10 mouse cellular contexts compared by ENCODE assay signal in genomic region chr3:32317165-32317900, GRCm38 (mm10). TPM values are rescaled to one million over a fixed set of nuclear protein-coding genes. Genes with fewer than 3 reads are reported as not detected.
DNase-seq lines count a peak whose midpoint lies in the region; ATAC-seq and TF ChIP-seq lines count a peak whose summit lies in the region.
"Had no signal": no experiment of that assay in that cellular context is flagged by ENCODE, and none has a peak within 500 bp of the region (broad histone marks: within the 10 kb centered on the region; RNA-seq: fewer than 3 reads in every experiment).

No protein-coding gene starts in this region.

- TF ChIP-seq EP300 in MEL (IDR thresholded peaks at IDR 0.05; ENCODE audit: low read depth in 1 of 2, low read length in 2 of 2) = no peak

- H3K9ac ChIP-seq in MEL (ENCODE audit: control insufficient read depth, low read depth, low read length, poor library complexity, severe bottlenecking) = no peak overlapping the region
- H3K9ac ChIP-seq in hindbrain, embryonic 12.5 days = no peak overlapping the region
- H3K9ac ChIP-seq: heart, embryonic 15.5 days; stomach, embryonic 15.5 days had no signal

- no peak overlapping the region for H3K27ac ChIP-seq in MEL (ENCODE audit: control insufficient read depth, low read depth, low read length)
- H3K27ac ChIP-seq in hindbrain, embryonic 12.5 days = no peak overlapping the region
- H3K27ac ChIP-seq: heart, embryonic 15.5 days; stomach, embryonic 15.5 days had no signal

- H3K36me3 ChIP-seq in MEL (ENCODE audit: control insufficient read depth in 1 of 2, insufficient read depth in 2 of 2, low read length in 2 of 2) = no peaks in the 10 kb centered on the region
- H3K36me3 ChIP-seq in hindbrain, embryonic 12.5 days = no peaks in the 10 kb centered on the region
- no peaks in the 10 kb centered on the region for H3K36me3 ChIP-seq in splenic B cell, adult 2 months (ENCODE audit: control insufficient read depth, insufficient read depth, low read length, poor library complexity, severe bottlenecking)
- H3K36me3 ChIP-seq: heart, embryonic 15.5 days; stomach, embryonic 15.5 days had no signal

- peak; percentile 64; the same call in 1 of the 2 replicates for ATAC-seq in hindbrain, embryonic 12.5 days (ENCODE audit: low FRiP score)
- ATAC-seq in megakaryocyte-erythroid progenitor cell, adult 5-6 weeks (replicated peaks; ENCODE audit: low FRiP score, low TSS enrichment, poor library complexity, severe bottlenecking) = peak; percentile 89

- no peaks in the 10 kb centered on the region for H3K4me1 ChIP-seq in MEL (ENCODE audit: control insufficient read depth in 1 of 2, insufficient read depth in 2 of 2, low read length in 2 of 2)
- no peaks in the 10 kb centered on the region for H3K4me1 ChIP-seq in hindbrain, embryonic 12.5 days
- H3K4me1 ChIP-seq: heart, embryonic 15.5 days; stomach, embryonic 15.5 days had no signal

- no peak for TF ChIP-seq POLR2A in MEL (IDR thresholded peaks at IDR 0.05; ENCODE audit: control insufficient read depth in 1 of 2, insufficient read depth in 1 of 2, low read depth in 1 of 2, low read length in 2 of 2, poor library complexity in 1 of 2)

- no peak overlapping the region for H3K4me2 ChIP-seq in hindbrain, embryonic 12.5 days (replicated peaks)
- H3K4me2 ChIP-seq: heart, embryonic 15.5 days; stomach, embryonic 15.5 days had no signal

- H3K27me3 ChIP-seq in MEL (ENCODE audit: control insufficient read depth in 1 of 2, insufficient read depth in 2 of 2, low read length in 2 of 2) = no peaks in the 10 kb centered on the region; a peak in 1 of 4 replicates
- peaks cover 4% of the 10 kb centered on the region; the same call in 1 of the 2 replicates for H3K27me3 ChIP-seq in hindbrain, embryonic 12.5 days
- H3K27me3 ChIP-seq in splenic B cell, adult 2 months (ENCODE audit: control insufficient read depth, insufficient read depth, low read length, poor library complexity, severe bottlenecking) = no peaks in the 10 kb centered on the region
- H3K27me3 ChIP-seq: stomach, embryonic 15.5 days had no signal

- TF ChIP-seq RAD21 in MEL (IDR thresholded peaks at IDR 0.05; ENCODE audit: low read depth, low read length) = no peak; the same call in 1 of the 2 replicates

- H3K9me3 ChIP-seq in MEL (replicated peaks; ENCODE audit: insufficient read depth, low read length) = no peaks in the 10 kb centered on the region
- no peaks in the 10 kb centered on the region for H3K9me3 ChIP-seq in hindbrain, embryonic 12.5 days (replicated peaks)
- H3K9me3 ChIP-seq: heart, embryonic 15.5 days; stomach, embryonic 15.5 days had no signal

- no peaks in the 10 kb centered on the region for H3K79me2 ChIP-seq in MEL (ENCODE audit: control insufficient read depth, insufficient read depth, low read length, poor library complexity)

- DNase-seq in adrenal gland, adult 2 months = peak; percentile 45
- no peak for DNase-seq in adrenal gland, adult 8-10 months
- peak; percentile 26 for DNase-seq in MEL (ENCODE audit: low read depth, low spot score)
- peak; percentile 67 for DNase-seq in embryo, embryonic 11 days
- DNase-seq in layer of hippocampus, adult 9-10 months (ENCODE audit: low spot score) = peak; percentile 39
- DNase-seq in splenic B cell, adult 2 months (ENCODE audit: low read depth, low spot score) = peak; percentile 50

- WGBS in hindbrain, embryonic 12.5 days = 24% methylated on average over 12 of the region's 12 CpGs

- no peak overlapping the region for H3K4me3 ChIP-seq in MEL (ENCODE audit: control insufficient read depth in 1 of 2, insufficient read depth in 1 of 2, low read depth in 2 of 2, low read length in 2 of 2)
- H3K4me3 ChIP-seq in hindbrain, embryonic 12.5 days = no peak overlapping the region
- H3K4me3 ChIP-seq: heart, embryonic 15.5 days; stomach, embryonic 15.5 days had no signal

- TF ChIP-seq CTCF in MEL (IDR thresholded peaks at IDR 0.05 in 2 of 3, conservative IDR thresholded peaks at IDR 0.05 in 1 of 3; ENCODE audit: control insufficient read depth in 1 of 3, insufficient read depth in 1 of 3, low read depth in 2 of 3, low read length in 3 of 3, poor library complexity in 1 of 3, severe bottlenecking in 1 of 3) = peak in 2 of 3 experiments; percentile 22 to 37; a peak in 4 of 6 replicates

TF ChIP-seq in MEL, 35 proteins besides CTCF, POLR2A, EP300 and RAD21:
- TF ChIP-seq TCF12 (IDR thresholded peaks at IDR 0.05; ENCODE audit: low read depth, low read length) (no peak), ZNF384 (IDR thresholded peaks at IDR 0.05; ENCODE audit: low read depth, low read length) (peak; percentile 61), NRF1 (IDR thresholded peaks at IDR 0.05; ENCODE audit: insufficient read depth, low read depth, low read length, poor library complexity, severe bottlenecking) (no peak), MAFK (IDR thresholded peaks at IDR 0.05; ENCODE audit: borderline replicate concordance, low read depth, low read length) (no peak), SMC3 (IDR thresholded peaks at IDR 0.05; ENCODE audit: low read depth, low read length) (peak; percentile 24; the same call in 1 of the 2 replicates)

RNA-seq across cellular contexts. Expression of gene Zmat3, which starts 48.5 kb away (rescaled TPM):
- 10 to 100 TPM; 17.7 to 18.2 TPM for total RNA-seq in adrenal gland, adult 2 months (2021)
- polyA plus RNA-seq in adrenal gland, adult 2 months (2012; rRNA removed) = 8.0 and 11.8 TPM in 2 replicates
- 10 to 100 TPM; 25.1 to 39.5 (median 33.3) TPM for total RNA-seq in adrenal gland, adult 8-10 months (2022)
- total RNA-seq in MEL (2012; rRNA removed) = 3.1 and 3.4 TPM in 2 replicates
- 1 to 10 TPM in 1 of 2 experiments, not detected in 1; 4.4 TPM for polyA plus RNA-seq in MEL (2012; ENCODE audit: insufficient read depth in 1 of 2, insufficient read length in 2 of 2, low read depth in 1 of 2, low replicate concordance in 2 of 2, missing spikeins in 1 of 2)
- polyA plus RNA-seq in hindbrain, embryonic 12.5 days (2016; fragmentation: Nextera tagmentation; extraction: Ambion mirVana) = 9.4 and 10.1 TPM in 2 replicates
- 7.7 and 14.9 TPM in 2 replicates for total RNA-seq in megakaryocyte-erythroid progenitor cell, adult 5-6 weeks (2014; fragmentation: Nextera tagmentation)
- total RNA-seq in megakaryocyte-erythroid progenitor cell, adult 5-6 weeks (2017) = 2.0 and 3.0 TPM in 2 replicates
